Mouse (Mus musculus) C2C12 (cell line): ENCODE measurements around the gene Gm20773. TPM values are rescaled to one million over a fixed set of nuclear protein-coding genes. Genes with fewer than 3 reads are reported as not detected.
"Not testable (repeated sequence)": the region's sequence is repeated elsewhere in the genome, so short reads cannot be mapped to it uniquely, and the experiment has no call there.

ENCODE experiments used
- H3K27me3 ChIP-seq: one replicate; pipeline ENCODE4 v1.6.1; 2011; ENCODE audit not compliant: control insufficient read depth, insufficient read depth, insufficient read length
- H3K36me3 ChIP-seq: one replicate; pipeline ENCODE4 v1.6.1; 2011; ENCODE audit not compliant: control insufficient read depth, insufficient read depth
- H3K4me3 ChIP-seq: one replicate; pipeline ENCODE4 v1.5.1; 2011; ENCODE audit warnings: mild to moderate bottlenecking, control low read depth; ENCODE audit not compliant: poor library complexity, insufficient read depth, severe bottlenecking
- H3K79me2 ChIP-seq: one replicate; pipeline ENCODE4 v1.6.1; 2011; ENCODE audit not compliant: control insufficient read depth, insufficient read depth
- H3K79me3 ChIP-seq: one replicate; pipeline ENCODE4 v1.6.1; 2011; ENCODE audit warnings: low read depth, control low read depth
- H3ac ChIP-seq: one replicate; pipeline ENCODE3; 2011; ENCODE audit warnings: low read depth; ENCODE audit not compliant: control insufficient read depth, insufficient read length
- long read RNA-seq, 2 experiments: library from polyadenylated mRNA; unstranded; transcript quantifications; one replicate each; pipeline ENCODE4 v2.0.0; 2019 to 2020
- polyA plus RNA-seq: library from polyadenylated mRNA; unstranded; fragments of >200 nt; fragmentation: generic; extraction: Trizol; gene quantifications from one replicate; pipeline ENCODE4 v1.2.1, GENCODE M21; 2012; ENCODE audit warnings: missing spikeins

Gene Gm20773
- not detected for polyA plus RNA-seq
- long read RNA-seq, experiment 1 = 0 reads
- long read RNA-seq, experiment 2 = 0 reads

DNA sequence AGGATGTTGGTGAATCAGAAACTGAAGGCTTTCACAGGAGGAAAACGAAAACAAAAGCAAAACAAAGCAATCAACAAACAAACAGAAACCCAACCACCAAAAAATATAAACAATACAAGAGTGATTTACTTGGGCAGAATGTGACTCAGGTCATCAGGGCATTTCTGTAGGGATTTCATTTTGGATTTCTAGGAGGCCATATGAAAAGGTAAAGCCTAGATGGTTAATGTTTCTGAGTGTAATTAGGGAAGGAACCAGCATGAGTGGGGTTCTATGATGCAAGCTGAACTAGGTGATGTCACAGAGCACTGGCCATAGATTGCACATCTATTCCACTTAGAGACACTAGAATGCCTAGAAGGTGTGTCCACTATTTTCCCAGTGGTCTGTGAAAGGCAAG lies at the start of gene Gm20773:
Gene Gm20773 (plus strand): TSS at position 301 of the 400 bp plus-strand sequence.
- H3K79me3 ChIP-seq, H3K36me3 ChIP-seq, H3K27me3 ChIP-seq, H3K4me3 ChIP-seq, H3ac ChIP-seq, H3K79me2 ChIP-seq: not testable (repeated sequence)

DNA sequence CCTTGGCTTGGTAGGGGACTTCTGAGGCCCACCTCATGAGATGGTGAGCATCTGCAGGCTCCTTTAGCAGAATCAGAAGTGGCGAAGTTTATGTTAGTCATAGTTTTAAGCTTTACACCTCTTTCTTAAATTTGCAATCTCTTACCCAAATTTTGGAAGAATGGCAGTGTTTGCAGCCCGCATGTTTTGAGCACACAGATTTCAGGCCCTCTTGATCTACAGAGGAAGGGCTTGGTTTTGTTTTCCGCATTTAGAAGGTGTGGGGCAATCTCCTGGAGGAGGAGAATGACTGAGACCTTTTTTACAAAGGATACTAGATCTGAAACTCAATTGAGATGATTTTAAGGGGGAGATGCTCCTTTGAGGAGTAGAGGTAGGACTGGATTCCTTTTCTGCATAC lies 28.3 kb upstream of the Gm20773 start, which contains the start of gene Gm21866:
Gene Gm21866 (minus strand): TSS at position 101 of the 400 bp plus-strand sequence.
- not testable (repeated sequence) for H3K79me2 ChIP-seq, H3K27me3 ChIP-seq, H3K4me3 ChIP-seq, H3K36me3 ChIP-seq, H3ac ChIP-seq, H3K79me3 ChIP-seq

Other genes with a start within 250 kb of the Gm20773 start
- gene Gm21440, start 241.6 kb upstream of the Gm20773 start, polyA plus RNA-seq = not detected
- not detected for gene Gm21454, start 241.6 kb upstream of the Gm20773 start, polyA plus RNA-seq
- not detected for gene Gm21725, start 145.0 kb upstream of the Gm20773 start, polyA plus RNA-seq
- not detected for gene Gm21866, start 28.4 kb upstream of the Gm20773 start, polyA plus RNA-seq